Mouse (Mus musculus) embryonic facial prominence, embryonic 15.5 days (tissue): ENCODE measurements at regions not wholly inside any gene's neighbourhood (a gene's known extent, or its start where the extent isn't known, plus 50 kb on each side); places are given as distances from the start of the nearest gene placed in this dataset.

Experiments used
- ATAC-seq: fragments of 200-750 bp; cut with Nextera tagmentation; 2 replicates; pipeline ENCODE4 v1.8.0; 2017; ENCODE audit warnings: low read depth, moderate TSS enrichment; ENCODE audit not compliant: insufficient number of reproducible peaks, low FRiP score, low TSS enrichment
- H3K27ac ChIP-seq: fragments of 300-500 bp; sonication (generic); replicated peaks from 2 replicates; pipeline ENCODE4 v1.5.1; 2015; ENCODE audit warnings: mild to moderate bottlenecking, inconsistent platforms
- H3K27me3 ChIP-seq: fragments of 300-500 bp; sonication (generic); 2 replicates; pipeline ENCODE4 v1.6.1; 2015; ENCODE audit warnings: inconsistent platforms
- H3K36me3 ChIP-seq: fragments of 300-500 bp; sonication (generic); 2 replicates; pipeline ENCODE4 v1.6.1; 2015; ENCODE audit warnings: mild to moderate bottlenecking, inconsistent platforms
- H3K4me1 ChIP-seq: fragments of 300-500 bp; sonication (generic); 2 replicates; pipeline ENCODE4 v1.6.1; 2015; ENCODE audit warnings: inconsistent platforms
- H3K4me2 ChIP-seq: fragments of 300-500 bp; sonication (generic); replicated peaks from 2 replicates; pipeline ENCODE4 v1.6.1; 2015; ENCODE audit warnings: mild to moderate bottlenecking, inconsistent platforms
- H3K4me3 ChIP-seq: fragments of 300-500 bp; sonication (generic); replicated peaks from 2 replicates; pipeline ENCODE4 v1.5.1; 2015; ENCODE audit warnings: mild to moderate bottlenecking, inconsistent platforms
- H3K9ac ChIP-seq: fragments of 300-500 bp; sonication (generic); 2 replicates; pipeline ENCODE4 v1.6.1; 2015; ENCODE audit warnings: inconsistent platforms
- H3K9me3 ChIP-seq: fragments of 300-500 bp; sonication (generic); replicated peaks from 2 replicates; pipeline ENCODE4 v1.6.1; 2016; ENCODE audit warnings: inconsistent platforms
- WGBS: fragments of 180-500 bp; shearing (Covaris S2); methylation state at CpG from one replicate; pipeline ENCODE4 v1.1.7; 2015; 5-methylcytosine and 5-hydroxymethylcytosine counted together

- Histone ChIP-seq H3K4me1 (no peaks in the 10 kb centered on the region), H3K9ac (no peak overlapping the region), H3K27ac (no peak overlapping the region), H3K9me3 (no peaks in the 10 kb centered on the region), H3K36me3 (no peaks in the 10 kb centered on the region), H3K4me2 (no peak overlapping the region), H3K27me3 (no peaks in the 10 kb centered on the region), H3K4me3 (no peak overlapping the region)
- 56% methylated on average over 5 of the region's 5 CpGs for WGBS
- no peak for ATAC-seq
Measured at GRCm38 (mm10) chr19:54932579-54932978, 194.5 kb downstream of the Gpam start.

- Histone ChIP-seq H3K27me3 (no peaks in the 10 kb centered on the region), H3K36me3 (no peaks in the 10 kb centered on the region), H3K4me1 (no peaks in the 10 kb centered on the region), H3K27ac (no peak overlapping the region), H3K9ac (no peak overlapping the region), H3K4me3 (no peak overlapping the region), H3K4me2 (no peak overlapping the region), H3K9me3 (no peaks in the 10 kb centered on the region)
- ATAC-seq, result no peak
- 63% methylated on average over 4 of the region's 4 CpGs for WGBS
Measured at GRCm38 (mm10) chr19:54925888-54926287, 201.2 kb downstream of the Gpam start.

GRCm38 (mm10) chr19:54919597-54919996, 207.4 kb downstream of the Gpam start:
- H3K9ac ChIP-seq, result no peak overlapping the region
- no peak overlapping the region for H3K4me3 ChIP-seq
- no peak for ATAC-seq
- H3K4me1 ChIP-seq, result no peaks in the 10 kb centered on the region
- WGBS, result 75% methylated on average over 6 of the region's 6 CpGs
- no peak overlapping the region for H3K27ac ChIP-seq
- H3K4me2 ChIP-seq, result no peak overlapping the region
- H3K9me3 ChIP-seq, result no peaks in the 10 kb centered on the region
- H3K27me3 ChIP-seq, result no peaks in the 10 kb centered on the region
- H3K36me3 ChIP-seq, result no peaks in the 10 kb centered on the region

GRCm38 (mm10) chr19:54893622-54894021, 233.4 kb downstream of the Gpam start:
- Histone ChIP-seq H3K27me3 (no peaks in the 10 kb centered on the region), H3K27ac (no peak overlapping the region), H3K4me3 (no peak overlapping the region), H3K9me3 (no peaks in the 10 kb centered on the region), H3K4me2 (no peak overlapping the region), H3K9ac (no peak overlapping the region), H3K4me1 (no peaks in the 10 kb centered on the region), H3K36me3 (no peaks in the 10 kb centered on the region)
- WGBS, result 74% methylated on average over 5 of the region's 5 CpGs
- ATAC-seq, result no peak

- no peak overlapping the region for H3K4me2 ChIP-seq
- WGBS, result 66% methylated on average over 4 of the region's 4 CpGs
- no peaks in the 10 kb centered on the region for H3K36me3 ChIP-seq
Measured at GRCm38 (mm10) chr19:54867078-54867477, 260.0 kb downstream of the Gpam start.

GRCm38 (mm10) chr19:54855190-54855589, 271.8 kb downstream of the Gpam start:
- H3K36me3 ChIP-seq, result no peaks in the 10 kb centered on the region
- H3K4me3 ChIP-seq, result no peak overlapping the region
- 71% methylated on average over 2 of the region's 2 CpGs for WGBS
- no peak overlapping the region for H3K9ac ChIP-seq
- no peaks in the 10 kb centered on the region for H3K9me3 ChIP-seq
- H3K27ac ChIP-seq, result no peak overlapping the region
- H3K27me3 ChIP-seq, result no peaks in the 10 kb centered on the region
- no peak overlapping the region for H3K4me2 ChIP-seq
- H3K4me1 ChIP-seq, result no peaks in the 10 kb centered on the region
- no peak for ATAC-seq

More at GRCm38 (mm10) chr19:54867078-54867477, 260.0 kb downstream of the Gpam start:
- Histone ChIP-seq H3K27ac (no peak overlapping the region), H3K4me1 (no peaks in the 10 kb centered on the region), H3K9me3 (no peaks in the 10 kb centered on the region), H3K4me3 (no peak overlapping the region), H3K9ac (no peak overlapping the region), H3K27me3 (no peaks in the 10 kb centered on the region)
- no peak for ATAC-seq

GRCm38 (mm10) chr19:54838231-54838630, 288.8 kb downstream of the Gpam start:
- no peak for ATAC-seq
- H3K4me3 ChIP-seq, result no peak overlapping the region
- no peak overlapping the region for H3K4me2 ChIP-seq

GRCm38 (mm10) chr19:54836451-54836850, 290.6 kb downstream of the Gpam start:
- H3K27me3 ChIP-seq, result no peaks in the 10 kb centered on the region
- no peak overlapping the region for H3K9ac ChIP-seq
- H3K36me3 ChIP-seq, result no peaks in the 10 kb centered on the region
- H3K4me3 ChIP-seq, result no peak overlapping the region
- 82% methylated on average over 2 of the region's 2 CpGs for WGBS
- no peak overlapping the region for H3K27ac ChIP-seq
- H3K4me2 ChIP-seq, result no peak overlapping the region
- no peaks in the 10 kb centered on the region for H3K9me3 ChIP-seq
- no peaks in the 10 kb centered on the region for H3K4me1 ChIP-seq
- no peak for ATAC-seq

More at GRCm38 (mm10) chr19:54838231-54838630, 288.8 kb downstream of the Gpam start:
- WGBS, result 66% methylated on average over 3 of the region's 3 CpGs
- Histone ChIP-seq H3K27ac (no peak overlapping the region), H3K9ac (no peak overlapping the region), H3K9me3 (no peaks in the 10 kb centered on the region), H3K4me1 (no peaks in the 10 kb centered on the region), H3K27me3 (no peaks in the 10 kb centered on the region), H3K36me3 (no peaks in the 10 kb centered on the region)

GRCm38 (mm10) chr19:54822161-54822560, 304.9 kb downstream of the Gpam start:
- H3K9ac ChIP-seq, result no peak overlapping the region
- H3K27me3 ChIP-seq, result no peaks in the 10 kb centered on the region
- no peaks in the 10 kb centered on the region for H3K9me3 ChIP-seq
- H3K36me3 ChIP-seq, result no peaks in the 10 kb centered on the region
- no peak overlapping the region for H3K4me2 ChIP-seq
- no peak overlapping the region for H3K27ac ChIP-seq
- no peak overlapping the region for H3K4me3 ChIP-seq
- no peaks in the 10 kb centered on the region for H3K4me1 ChIP-seq
- WGBS, result 74% methylated on average over 5 of the region's 5 CpGs
- ATAC-seq, result no peak

GRCm38 (mm10) chr19:54820587-54820986, 306.5 kb downstream of the Gpam start:
- Histone ChIP-seq H3K4me1 (no peaks in the 10 kb centered on the region), H3K4me3 (no peak overlapping the region), H3K9me3 (no peaks in the 10 kb centered on the region), H3K4me2 (no peak overlapping the region), H3K27ac (no peak overlapping the region), H3K27me3 (no peaks in the 10 kb centered on the region), H3K9ac (no peak overlapping the region), H3K36me3 (no peaks in the 10 kb centered on the region)
- no peak for ATAC-seq
- WGBS, result 80% methylated on average over 4 of the region's 4 CpGs

GRCm38 (mm10) chr19:54801123-54801742, 325.8 kb downstream of the Gpam start:
- WGBS, result 81% methylated on average over 8 of the region's 8 CpGs

GRCm38 (mm10) chr19:54787171-54787570, 339.9 kb downstream of the Gpam start:
- H3K27ac ChIP-seq, result no peak overlapping the region
- no peak overlapping the region for H3K9ac ChIP-seq
- 82% methylated on average over 3 of the region's 3 CpGs for WGBS
- no peaks in the 10 kb centered on the region for H3K36me3 ChIP-seq
- H3K4me2 ChIP-seq, result no peak overlapping the region
- no peaks in the 10 kb centered on the region for H3K9me3 ChIP-seq
- H3K4me1 ChIP-seq, result no peaks in the 10 kb centered on the region
- H3K27me3 ChIP-seq, result no peaks in the 10 kb centered on the region
- no peak overlapping the region for H3K4me3 ChIP-seq
- ATAC-seq, result no peak

More at GRCm38 (mm10) chr19:54801123-54801742, 325.8 kb downstream of the Gpam start:
- Histone ChIP-seq H3K4me1 (no peaks in the 10 kb centered on the region), H3K9ac (no peak overlapping the region), H3K27ac (no peak overlapping the region), H3K4me2 (no peak overlapping the region), H3K9me3 (no peaks in the 10 kb centered on the region), H3K36me3 (no peaks in the 10 kb centered on the region), H3K27me3 (no peaks in the 10 kb centered on the region), H3K4me3 (no peak overlapping the region)
- ATAC-seq, result no peak
